Mouse (Mus musculus): Measurements from ENCODE around the gene Fdxr. TPM values are rescaled to one million over a fixed set of nuclear protein-coding genes. Genes with fewer than 3 reads are reported as not detected.

Gene Fdxr
- polyA plus RNA-seq, 1 experiment from 2014 or later = 16.3 TPM

- Histone ChIP-seq H3K4me3 (no peak overlapping the region), H3K27me3 (ENCODE audit: poor library complexity, severe bottlenecking) (peaks cover 24% of the 10 kb centered on the region), H3K9me3 (no peaks in the 10 kb centered on the region), H3K36me3 (replicated peaks) (peaks cover 20% of the 10 kb centered on the region), H3K4me1 (peaks cover 57% of the 10 kb centered on the region), H3K27ac (no peak overlapping the region)
- 81% methylated on average over 10 of the region's 10 CpGs for WGBS
- DNase-seq (ENCODE audit: extremely low spot score, low spot score) = no peak
Measured at GRCm38 (mm10) chr11:115272894-115273498, 3.9 kb downstream of the Fdxr start.

- peaks cover 65% of the 10 kb centered on the region for H3K4me1 ChIP-seq
- DNase-seq (ENCODE audit: extremely low spot score, low spot score) = no peak
- H3K27me3 ChIP-seq (ENCODE audit: poor library complexity, severe bottlenecking) = peaks cover 39% of the 10 kb centered on the region
- H3K9me3 ChIP-seq = no peaks in the 10 kb centered on the region
- H3K4me3 ChIP-seq = no peak overlapping the region
- WGBS = 73% methylated on average over 10 of the region's 10 CpGs
- H3K27ac ChIP-seq = no peak overlapping the region
- peaks cover 23% of the 10 kb centered on the region for H3K36me3 ChIP-seq (replicated peaks)
Measured at GRCm38 (mm10) chr11:115271481-115271880, 5.4 kb downstream of the Fdxr start.

GRCm38 (mm10) chr11:115271052-115271451 is 5.8 kb downstream of the Fdxr start:
- peaks cover 43% of the 10 kb centered on the region for H3K27me3 ChIP-seq (ENCODE audit: poor library complexity, severe bottlenecking)
- no peak for DNase-seq (ENCODE audit: extremely low spot score, low spot score)
- 83% methylated on average over 9 of the region's 9 CpGs for WGBS
- H3K9me3 ChIP-seq = no peaks in the 10 kb centered on the region
- no peak overlapping the region for H3K4me3 ChIP-seq
- no peak overlapping the region for H3K27ac ChIP-seq
- peaks cover 65% of the 10 kb centered on the region for H3K4me1 ChIP-seq
- peaks cover 23% of the 10 kb centered on the region for H3K36me3 ChIP-seq (replicated peaks)

- Histone ChIP-seq H3K27me3 (ENCODE audit: poor library complexity, severe bottlenecking) (peaks cover 51% of the 10 kb centered on the region), H3K4me3 (no peak overlapping the region), H3K27ac (no peak overlapping the region), H3K36me3 (replicated peaks) (peaks cover 23% of the 10 kb centered on the region), H3K9me3 (no peaks in the 10 kb centered on the region), H3K4me1 (peaks cover 65% of the 10 kb centered on the region)
- WGBS = 33% methylated on average over 19 of the region's 19 CpGs
- peak; percentile 82 for DNase-seq (ENCODE audit: extremely low spot score, low spot score)
Measured at GRCm38 (mm10) chr11:115270148-115270861, 6.5 kb downstream of the Fdxr start.

GRCm38 (mm10) chr11:115269330-115270066 is 7.4 kb downstream of the Fdxr start:
- Histone ChIP-seq H3K4me1 (peaks cover 66% of the 10 kb centered on the region), H3K4me3 (no peak overlapping the region), H3K36me3 (replicated peaks) (peaks cover 23% of the 10 kb centered on the region), H3K27ac (no peak overlapping the region), H3K27me3 (ENCODE audit: poor library complexity, severe bottlenecking) (peaks cover 59% of the 10 kb centered on the region), H3K9me3 (no peaks in the 10 kb centered on the region)
- DNase-seq (ENCODE audit: extremely low spot score, low spot score) = no peak
- WGBS = 92% methylated on average over 27 of the region's 27 CpGs

GRCm38 (mm10) chr11:115267958-115268357 is 8.9 kb downstream of the Fdxr start:
- H3K4me1 ChIP-seq = peaks cover 54% of the 10 kb centered on the region
- WGBS = 81% methylated on average over 11 of the region's 11 CpGs
- DNase-seq (ENCODE audit: extremely low spot score, low spot score) = no peak
- H3K27ac ChIP-seq = no peak overlapping the region
- H3K4me3 ChIP-seq = no peak overlapping the region
- H3K9me3 ChIP-seq = no peaks in the 10 kb centered on the region
- peaks cover 74% of the 10 kb centered on the region for H3K27me3 ChIP-seq (ENCODE audit: poor library complexity, severe bottlenecking)
- peaks cover 23% of the 10 kb centered on the region for H3K36me3 ChIP-seq (replicated peaks)

- WGBS = 6% methylated on average over 50 of the region's 50 CpGs
- peaks cover 51% of the 10 kb centered on the region for H3K4me1 ChIP-seq
Measured at GRCm38 (mm10) chr11:115267061-115267883, 9.6 kb downstream of the Fdxr start, which contains the start of gene Grin2c. Gene Grin2c, minus strand, starts transcription at chr11:115267243.

DNA sequence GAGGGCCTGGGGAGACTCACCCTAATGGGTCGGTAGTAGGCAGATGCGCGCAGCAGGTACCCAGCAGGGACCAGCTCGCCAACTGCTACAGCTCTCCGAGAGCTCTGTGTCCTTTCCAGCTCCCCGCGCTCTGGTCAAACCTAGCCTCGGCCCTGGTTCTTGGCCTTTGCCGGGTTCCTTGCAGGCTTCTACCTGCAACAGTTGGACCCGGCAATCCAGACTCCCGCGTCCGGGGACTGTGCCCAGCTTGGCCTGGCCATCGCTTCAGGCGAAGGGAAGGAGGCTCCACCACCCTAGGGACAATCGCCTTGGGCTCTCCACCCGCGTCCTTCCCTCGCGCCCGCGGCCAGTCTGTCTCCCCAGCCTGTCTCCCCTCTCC is 10.5 kb downstream of the Fdxr start:
- peak; percentile 25 for DNase-seq (ENCODE audit: extremely low spot score, low spot score)
- Histone ChIP-seq H3K27ac (no peak overlapping the region; the same call in 1 of the 2 replicates), H3K9me3 (no peaks in the 10 kb centered on the region), H3K4me1 (peaks cover 51% of the 10 kb centered on the region), H3K27me3 (ENCODE audit: poor library complexity, severe bottlenecking) (peaks cover 90% of the 10 kb centered on the region), H3K4me3 (peak overlapping the region; percentile 51), H3K36me3 (replicated peaks) (peaks cover 21% of the 10 kb centered on the region)
- WGBS = 2% methylated on average over 22 of the region's 22 CpGs

More at GRCm38 (mm10) chr11:115267061-115267883, 9.6 kb downstream of the Fdxr start, which contains the start of gene Grin2c:
- Histone ChIP-seq H3K36me3 (replicated peaks) (peaks cover 23% of the 10 kb centered on the region), H3K27ac (no peak within 1 kb of the TSS; the same call in 1 of the 2 replicates), H3K4me3 (peak within 1 kb of the TSS; percentile 51), H3K9me3 (no peaks in the 10 kb centered on the region), H3K27me3 (ENCODE audit: poor library complexity, severe bottlenecking) (peaks cover 81% of the 10 kb centered on the region)
- DNase-seq (ENCODE audit: extremely low spot score, low spot score) = no peak

GRCm38 (mm10) chr11:115265771-115266399 is 11.0 kb downstream of the Fdxr start:
- Histone ChIP-seq H3K4me3 (peak overlapping the region; percentile 51), H3K36me3 (replicated peaks) (peaks cover 19% of the 10 kb centered on the region), H3K27me3 (ENCODE audit: poor library complexity, severe bottlenecking) (peaks cover 95% of the 10 kb centered on the region), H3K9me3 (no peaks in the 10 kb centered on the region), H3K4me1 (peaks cover 46% of the 10 kb centered on the region), H3K27ac (no peak overlapping the region)
- WGBS = 2% methylated on average over 20 of the region's 20 CpGs
- no peak for DNase-seq (ENCODE audit: extremely low spot score, low spot score)

DNA sequence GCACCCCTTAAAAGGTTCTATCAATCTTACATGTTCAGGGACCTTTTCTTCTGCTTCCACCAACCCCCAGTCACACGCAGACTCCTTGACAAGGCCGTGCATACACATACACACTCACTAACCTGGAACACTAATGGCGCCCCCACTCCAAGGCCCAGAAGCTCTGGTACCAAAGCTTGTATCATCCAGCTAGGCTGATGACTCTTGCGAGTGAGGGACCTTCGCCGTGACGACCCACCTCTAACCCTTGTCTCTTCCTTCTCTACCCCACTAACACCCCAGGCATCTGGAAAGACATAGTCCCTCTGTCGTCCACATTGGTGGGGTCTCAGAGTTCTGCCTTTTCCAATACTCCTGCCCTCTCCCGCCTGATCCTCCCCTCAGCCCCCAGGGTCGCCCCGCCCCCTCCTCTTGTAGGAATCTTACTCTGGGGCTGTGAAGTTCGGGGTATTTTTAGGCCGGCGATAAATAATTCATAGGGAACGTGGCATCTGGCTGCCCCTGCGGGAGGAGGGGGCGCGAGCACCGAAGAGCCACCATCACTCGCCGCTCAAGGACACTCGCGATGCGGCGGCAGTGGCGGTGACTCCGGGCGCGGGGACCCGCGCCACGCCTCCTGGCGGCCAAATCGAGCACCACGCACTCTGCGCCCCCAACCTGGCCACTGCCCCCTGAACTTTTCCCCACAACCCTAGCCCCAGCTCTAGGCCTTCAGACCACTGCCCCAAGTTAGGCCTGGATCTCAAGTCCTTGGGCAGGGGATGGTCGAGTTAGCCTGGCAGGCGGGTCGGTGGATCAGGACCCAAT is 11.8 kb downstream of the Fdxr start:
- H3K4me3 ChIP-seq = peak overlapping the region; percentile 51
- 6% methylated on average over 39 of the region's 39 CpGs for WGBS
- H3K27me3 ChIP-seq (ENCODE audit: poor library complexity, severe bottlenecking) = peaks cover 100% of the 10 kb centered on the region
- peaks cover 38% of the 10 kb centered on the region for H3K4me1 ChIP-seq
- DNase-seq (ENCODE audit: extremely low spot score, low spot score) = peak; percentile 66
- H3K27ac ChIP-seq = no peak overlapping the region
- peaks cover 19% of the 10 kb centered on the region for H3K36me3 ChIP-seq (replicated peaks)
- no peaks in the 10 kb centered on the region for H3K9me3 ChIP-seq

GRCm38 (mm10) chr11:115264136-115264861 is 12.6 kb downstream of the Fdxr start:
- no peak overlapping the region for H3K27ac ChIP-seq
- no peak for DNase-seq (ENCODE audit: extremely low spot score, low spot score)
- H3K4me3 ChIP-seq = no peak overlapping the region
- WGBS = 65% methylated on average over 7 of the region's 7 CpGs
- H3K36me3 ChIP-seq (replicated peaks) = peaks cover 15% of the 10 kb centered on the region
- H3K27me3 ChIP-seq (ENCODE audit: poor library complexity, severe bottlenecking) = peaks cover 100% of the 10 kb centered on the region
- peaks cover 36% of the 10 kb centered on the region for H3K4me1 ChIP-seq
- no peaks in the 10 kb centered on the region for H3K9me3 ChIP-seq

All from forebrain, embryonic 10.5 days (tissue).